9 mouse cellular contexts compared by ENCODE assay signal in genomic region chr5:117241935-117242531, GRCm38 (mm10). TPM values are rescaled to one million over a fixed set of nuclear protein-coding genes. Genes with fewer than 3 reads are reported as not detected.
DNase-seq lines count a peak whose midpoint lies in the region; ATAC-seq and TF ChIP-seq lines count a peak whose summit lies in the region.
"Had no signal": no experiment of that assay in that cellular context is flagged by ENCODE, and none has a peak within 500 bp of the region (broad histone marks: within the 10 kb centered on the region; RNA-seq: fewer than 3 reads in every experiment).

No protein-coding gene starts in this region.

- H3K4me1 ChIP-seq in heart, embryonic 13.5 days, result peaks cover 18% of the 10 kb centered on the region
- H3K4me1 ChIP-seq in cerebellum, adult 2 months (ENCODE audit: control insufficient read depth, insufficient read depth, low read length), result peaks cover 5% of the 10 kb centered on the region; the same call in 1 of the 2 replicates
- peaks cover 27% of the 10 kb centered on the region for H3K4me1 ChIP-seq in hindbrain, embryonic 15.5 days (replicated peaks)
- peaks cover 16% of the 10 kb centered on the region for H3K4me1 ChIP-seq in midbrain, embryonic 14.5 days (ENCODE audit: control insufficient read depth, insufficient read depth, low read length)

- H3K9me3 ChIP-seq in heart, embryonic 13.5 days, result no peaks in the 10 kb centered on the region
- no peaks in the 10 kb centered on the region for H3K9me3 ChIP-seq in hindbrain, embryonic 15.5 days
- H3K9me3 ChIP-seq in midbrain, embryonic 14.5 days (ENCODE audit: control insufficient read depth, low read length), result no peaks in the 10 kb centered on the region
- H3K9me3 ChIP-seq: embryonic facial prominence, embryonic 15.5 days had no signal

- no peaks in the 10 kb centered on the region for H3K27me3 ChIP-seq in heart, embryonic 13.5 days (replicated peaks)
- no peaks in the 10 kb centered on the region for H3K27me3 ChIP-seq in cerebellum, adult 2 months (ENCODE audit: control insufficient read depth, insufficient read depth, low read length)
- H3K27me3 ChIP-seq in hindbrain, embryonic 15.5 days, result no peaks in the 10 kb centered on the region
- H3K27me3 ChIP-seq in midbrain, embryonic 14.5 days (ENCODE audit: control insufficient read depth, insufficient read depth, low read length), result no peaks in the 10 kb centered on the region
- H3K27me3 ChIP-seq: embryonic facial prominence, embryonic 15.5 days had no signal

- DNase-seq in heart, postnatal 4 days, result no peak
- DNase-seq in cerebellum, adult 2 months, result peak; percentile 79 to 81
- DNase-seq in midbrain, embryonic 14.5 days, result peak; percentile 80
- no peak for DNase-seq in urinary bladder, postnatal 10 days (ENCODE audit: low spot score)
- no peak for DNase-seq in adrenal gland, adult 18-20 months (ENCODE audit: low spot score in 2 of 2)
- no peak for DNase-seq in spleen, postnatal 36 days (ENCODE audit: low spot score in 2 of 2)

- H3K27ac ChIP-seq in heart, embryonic 13.5 days (replicated peaks), result no peak overlapping the region
- peak overlapping the region; percentile 9; the same call in 1 of the 2 replicates for H3K27ac ChIP-seq in cerebellum, adult 2 months (ENCODE audit: insufficient read depth, low read length)
- H3K27ac ChIP-seq in hindbrain, embryonic 15.5 days (replicated peaks), result peak overlapping the region; percentile 96
- peak overlapping the region; percentile 96 for H3K27ac ChIP-seq in midbrain, embryonic 14.5 days (replicated peaks; ENCODE audit: low read depth, low read length)

- H3K36me3 ChIP-seq in heart, embryonic 13.5 days, result peaks cover 4% of the 10 kb centered on the region; the same call in 1 of the 2 replicates
- no peaks in the 10 kb centered on the region for H3K36me3 ChIP-seq in hindbrain, embryonic 15.5 days
- H3K36me3 ChIP-seq in midbrain, embryonic 14.5 days (ENCODE audit: control insufficient read depth, insufficient read depth, low read length), result no peaks in the 10 kb centered on the region
- H3K36me3 ChIP-seq: embryonic facial prominence, embryonic 15.5 days had no signal

- TF ChIP-seq CTCF in cerebellum, adult 2 months (IDR thresholded peaks at IDR 0.05; ENCODE audit: borderline replicate concordance, insufficient read depth, low read depth, low read length), result no peak

- peak; percentile 28; the same call in 1 of the 2 replicates for TF ChIP-seq POLR2A in cerebellum, adult 2 months (IDR thresholded peaks at IDR 0.05; ENCODE audit: borderline replicate concordance, insufficient read depth, low read length)

- 56% methylated on average over 11 of the region's 16 CpGs for WGBS in heart, embryonic 13.5 days
- WGBS in cerebellum, adult 2 months, result 7% methylated on average over 16 of the region's 16 CpGs
- WGBS in hindbrain, embryonic 15.5 days, result 35% methylated on average over 16 of the region's 16 CpGs
- 36% methylated on average over 16 of the region's 16 CpGs for WGBS in midbrain, embryonic 14.5 days

- 0 out of 2 replicates have a peak overlapping the region, but pooled peaks have one; percentile 28 for H3K9ac ChIP-seq in heart, embryonic 13.5 days
- H3K9ac ChIP-seq in hindbrain, embryonic 15.5 days, result peak overlapping the region; percentile 87
- H3K9ac ChIP-seq in midbrain, embryonic 14.5 days (replicated peaks; ENCODE audit: low read length), result peak overlapping the region; percentile 83
- H3K9ac ChIP-seq: embryonic facial prominence, embryonic 15.5 days had no signal

- no peak for ATAC-seq in heart, embryonic 13.5 days (ENCODE audit: extremely low read depth, insufficient number of reproducible peaks, low FRiP score, low TSS enrichment)
- ATAC-seq in hindbrain, embryonic 15.5 days (ENCODE audit: low FRiP score, low read depth), result peak; percentile 67
- ATAC-seq in midbrain, embryonic 14.5 days (ENCODE audit: low FRiP score, low TSS enrichment), result no peak; the same call in 1 of the 2 replicates

- H3K4me3 ChIP-seq in heart, embryonic 13.5 days, result peak overlapping the region; percentile 56
- H3K4me3 ChIP-seq in cerebellum, adult 2 months (replicated peaks; ENCODE audit: insufficient read depth, low read depth, low read length), result peak overlapping the region; percentile 81
- peak overlapping the region; percentile 68 for H3K4me3 ChIP-seq in hindbrain, embryonic 15.5 days
- H3K4me3 ChIP-seq in midbrain, embryonic 14.5 days (replicated peaks; ENCODE audit: low read depth, low read length), result peak overlapping the region; percentile 66

- peak overlapping the region; percentile 74 for H3K4me2 ChIP-seq in heart, embryonic 13.5 days
- peak overlapping the region; percentile 78 for H3K4me2 ChIP-seq in hindbrain, embryonic 15.5 days
- peak overlapping the region; percentile 80 for H3K4me2 ChIP-seq in midbrain, embryonic 14.5 days (ENCODE audit: low read length)

RNA-seq across cellular contexts. Expression of gene Pebp1, which starts 45.4 kb away (rescaled TPM):
- polyA plus RNA-seq in heart, embryonic 13.5 days (2015; fragmentation: Nextera tagmentation; extraction: Ambion mirVana), result 576 and 649 TPM in 2 replicates
- 100 to 1,000 TPM; 395 to 401 TPM for total RNA-seq in heart, postnatal 4 days (2021)
- polyA plus RNA-seq in cerebellum, adult 2 months (2012; rRNA removed), result 792 and 833 TPM in 2 replicates
- 1,065 and 1,090 TPM in 2 replicates for polyA plus RNA-seq in hindbrain, embryonic 15.5 days (2015; fragmentation: Nextera tagmentation; extraction: Ambion mirVana)
- polyA plus RNA-seq in midbrain, embryonic 14.5 days (2014; fragmentation: Nextera tagmentation; extraction: Ambion mirVana), result 1,041 and 1,069 TPM in 2 replicates
- 1,000 to 10,000 TPM; 1,102 to 1,483 TPM for total RNA-seq in adrenal gland, adult 18-20 months (2021)

Comparison
In these comparisons a context has a peak if more than half of its experiments do, and no peak if none do; other contexts are left out.
1. H3K9ac ChIP-seq: peak in every context shown above with its lines; median percentile 87 in hindbrain, embryonic 15.5 days; 83 in midbrain, embryonic 14.5 days; 28 in heart, embryonic 13.5 days.
2. DNase-seq: peak in cerebellum, adult 2 months (2 of 2) and midbrain, embryonic 14.5 days (single experiment); none in heart, postnatal 4 days (single experiment), urinary bladder, postnatal 10 days (single experiment), adrenal gland, adult 18-20 months (0 of 2) and spleen, postnatal 36 days (0 of 2).
3. Peak in every context shown above with its lines, with median percentiles within 50 percentile points of each other: H3K4me2 ChIP-seq and H3K4me3 ChIP-seq.